Mouse (Mus musculus) forebrain, embryonic 11.5 days (tissue): ENCODE data around the gene Myo10. TPM values are rescaled to one million over a fixed set of nuclear protein-coding genes. Genes with fewer than 3 reads are reported as not detected.

Experiments used
- ATAC-seq: fragments of 200-750 bp; cut with Nextera tagmentation; replicated peaks from 2 replicates; pipeline ENCODE4 v1.8.0; 2017; ENCODE audit warnings: moderate TSS enrichment; ENCODE audit not compliant: low FRiP score
- DNase-seq: peaks from one replicate; pipeline ENCODE4 v3.0.0-alpha.2; 2017; ENCODE audit warnings: low spot score
- H3K27ac ChIP-seq: fragments of 300-500 bp; sonication (generic); 2 replicates; pipeline ENCODE4 v1.5.1; 2014; ENCODE audit warnings: low read depth, low read length
- H3K27me3 ChIP-seq: fragments of 300-500 bp; sonication (generic); 2 replicates; pipeline ENCODE4 v1.6.1; 2014; ENCODE audit warnings: mild to moderate bottlenecking, low read length, mixed read lengths; ENCODE audit not compliant: control insufficient read depth, insufficient read depth
- H3K36me3 ChIP-seq: fragments of 300-500 bp; sonication (generic); 2 replicates; pipeline ENCODE4 v1.6.1; 2014; ENCODE audit warnings: mild to moderate bottlenecking, low read length, moderate library complexity, mixed read lengths; ENCODE audit not compliant: control insufficient read depth, insufficient read depth
- H3K4me1 ChIP-seq: fragments of 300-500 bp; sonication (generic); replicated peaks from 2 replicates; pipeline ENCODE4 v1.6.1; 2014; ENCODE audit warnings: low read length, mixed read lengths; ENCODE audit not compliant: control insufficient read depth, insufficient read depth
- H3K4me2 ChIP-seq: fragments of 300-500 bp; sonication (generic); 2 replicates; pipeline ENCODE4 v1.6.1; 2014; ENCODE audit warnings: low read depth, mild to moderate bottlenecking, low read length, moderate library complexity, mixed read lengths; ENCODE audit not compliant: severe bottlenecking
- H3K4me3 ChIP-seq: fragments of 300-500 bp; sonication (generic); 2 replicates; pipeline ENCODE4 v1.5.1; 2014; ENCODE audit warnings: low read depth, low read length
- H3K9ac ChIP-seq: fragments of 300-500 bp; sonication (generic); 2 replicates; pipeline ENCODE4 v1.6.1; 2014; ENCODE audit warnings: low read length
- H3K9me3 ChIP-seq: fragments of 300-500 bp; sonication (generic); 2 replicates; pipeline ENCODE4 v1.6.1; 2016; ENCODE audit warnings: low read length, mixed read lengths; ENCODE audit not compliant: control insufficient read depth
- WGBS: fragments of 180-500 bp; shearing (Covaris S2); extraction: QIAGEN DNeasy Blood & Tissue Kit; methylation state at CpG from one replicate; pipeline ENCODE4 v1.1.7; 2014; 5-methylcytosine and 5-hydroxymethylcytosine counted together
- polyA plus RNA-seq: library from polyadenylated mRNA; unstranded; fragments of >200 nt; fragmentation: Nextera tagmentation; extraction: Ambion mirVana; gene quantifications from 2 replicates; pipeline ENCODE4 v1.2.1, GENCODE M21; 2014

Myo10 gene
- polyA plus RNA-seq, 1 experiment from 2014 or later = 72.6 TPM

DNA sequence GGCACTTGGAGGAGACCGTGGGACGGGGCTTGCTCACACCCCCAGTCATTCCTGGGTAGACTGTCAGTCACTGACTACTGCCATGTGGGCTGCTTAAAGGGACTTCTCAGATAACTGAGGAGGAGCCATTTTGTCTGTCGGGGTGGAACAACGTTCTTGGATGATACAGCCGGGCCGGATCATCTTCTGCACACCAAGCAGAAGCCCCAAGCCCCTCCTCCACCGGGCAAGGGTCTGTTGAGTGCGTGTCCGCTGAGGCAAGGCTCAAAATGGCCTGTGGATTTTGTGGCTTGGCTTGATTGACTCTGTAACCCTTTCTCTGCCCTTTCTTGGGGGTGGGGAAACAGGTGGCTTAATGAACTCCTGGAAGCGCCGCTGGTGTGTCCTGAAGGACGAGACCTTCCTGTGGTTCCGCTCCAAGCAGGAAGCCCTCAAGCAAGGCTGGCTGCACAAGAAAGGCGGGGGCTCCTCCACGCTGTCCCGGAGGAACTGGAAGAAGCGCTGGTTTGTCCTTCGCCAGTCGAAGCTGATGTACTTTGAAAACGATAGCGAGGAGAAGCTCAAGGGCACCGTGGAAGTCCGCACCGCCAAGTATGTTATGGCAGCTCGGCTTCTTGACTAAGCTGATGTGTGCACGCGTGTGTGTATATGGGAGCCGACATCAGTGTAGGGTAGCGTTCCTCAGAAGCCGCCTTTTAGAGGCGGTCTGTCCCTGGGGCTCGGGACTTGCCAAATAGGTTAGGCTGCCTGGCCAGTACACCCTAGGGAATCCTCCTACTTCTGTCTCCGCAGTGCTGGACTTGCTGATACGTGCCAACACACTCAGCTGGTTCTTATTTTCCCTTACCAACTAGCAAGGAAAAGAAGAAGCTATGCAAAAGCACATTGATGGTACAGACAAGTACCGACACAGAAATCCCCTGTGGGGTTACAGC lies 163.4 kb downstream of the Myo10 start:
- ATAC-seq (no peak), DNase-seq (no peak)
- Histone ChIP-seq H3K9ac (no peak overlapping the region), H3K4me3 (no peak overlapping the region), H3K9me3 (no peaks in the 10 kb centered on the region), H3K4me1 (no peaks in the 10 kb centered on the region), H3K36me3 (peaks cover 19% of the 10 kb centered on the region), H3K27ac (no peak overlapping the region), H3K27me3 (no peaks in the 10 kb centered on the region), H3K4me2 (no peak overlapping the region)
- WGBS = 91% methylated on average over 35 of the region's 35 CpGs

DNA sequence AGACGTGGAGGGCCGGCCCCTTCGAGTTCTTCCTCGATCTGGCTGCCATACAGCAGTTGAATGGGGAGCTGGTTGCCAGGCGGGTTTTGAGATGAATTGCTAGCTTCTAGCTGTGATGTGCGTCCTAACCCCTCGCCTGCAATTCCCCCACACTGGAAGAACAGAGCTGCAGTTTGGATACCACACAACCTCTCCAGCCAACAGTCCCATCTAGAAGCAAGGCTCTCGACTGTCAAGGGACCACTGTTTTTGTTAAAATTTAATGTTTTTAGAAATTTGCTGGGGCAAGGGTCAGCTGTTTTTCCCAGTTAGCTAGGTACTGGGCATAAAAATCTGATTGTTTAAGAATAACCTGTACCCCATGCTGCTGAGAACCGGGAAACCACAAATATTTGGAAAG lies 165.1 kb downstream of the Myo10 start:
- Histone ChIP-seq H3K4me1 (no peaks in the 10 kb centered on the region), H3K27me3 (no peaks in the 10 kb centered on the region), H3K36me3 (peaks cover 9% of the 10 kb centered on the region; the same call in 1 of the 2 replicates), H3K4me2 (no peak overlapping the region), H3K9ac (no peak overlapping the region), H3K27ac (no peak overlapping the region), H3K4me3 (no peak overlapping the region), H3K9me3 (no peaks in the 10 kb centered on the region)
- no peak for ATAC-seq
- 72% methylated on average over 9 of the region's 9 CpGs for WGBS
- DNase-seq = no peak

DNA sequence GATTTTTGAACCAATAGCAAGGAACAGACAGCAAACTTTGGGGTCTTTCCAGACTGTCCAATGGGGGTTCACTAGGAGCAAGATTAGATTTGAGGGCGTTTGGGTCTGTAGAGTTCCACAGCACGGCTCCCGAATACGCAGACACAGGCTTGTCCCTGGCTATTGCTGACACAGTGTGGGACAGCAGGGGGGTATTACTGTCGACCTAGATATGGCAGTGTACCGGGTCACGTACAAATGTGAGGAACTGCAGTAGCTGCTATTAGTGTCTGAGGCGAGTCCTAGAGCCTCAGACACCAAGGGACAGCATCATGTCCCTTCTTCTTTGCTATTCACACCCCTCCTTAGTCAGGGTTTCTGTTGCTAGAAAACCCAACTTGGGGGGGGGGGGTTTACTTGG lies 165.6 kb downstream of the Myo10 start:
- DNase-seq (no peak), ATAC-seq (no peak)
- peaks cover 12% of the 10 kb centered on the region; the same call in 1 of the 2 replicates for H3K36me3 ChIP-seq
- no peaks in the 10 kb centered on the region for H3K27me3 ChIP-seq
- peak overlapping the region; percentile 3; the same call in 1 of the 2 replicates for H3K27ac ChIP-seq
- no peaks in the 10 kb centered on the region for H3K9me3 ChIP-seq
- H3K4me2 ChIP-seq = no peak overlapping the region
- 89% methylated on average over 8 of the region's 8 CpGs for WGBS
- H3K4me1 ChIP-seq = no peaks in the 10 kb centered on the region
- H3K4me3 ChIP-seq = no peak overlapping the region
- no peak overlapping the region for H3K9ac ChIP-seq

DNA sequence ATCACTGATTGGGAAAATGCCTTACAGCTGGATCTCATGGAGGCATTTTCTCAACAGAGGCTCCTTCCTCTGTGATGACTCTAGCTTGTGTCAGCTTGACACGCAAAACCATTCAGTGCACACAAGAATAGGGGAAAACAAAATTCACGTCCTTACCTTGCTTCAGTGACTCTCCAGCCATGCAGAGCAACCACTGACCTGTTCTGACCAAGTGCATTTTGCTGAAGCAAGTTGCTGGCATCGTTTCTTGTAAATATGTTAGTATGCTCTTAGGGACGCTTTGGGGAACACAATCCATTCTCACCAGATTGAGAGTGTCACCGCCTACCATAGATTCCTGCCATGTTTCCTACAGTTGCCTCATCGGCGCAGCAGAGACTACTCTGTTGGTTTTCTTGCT lies 166.2 kb downstream of the Myo10 start:
- Histone ChIP-seq H3K27ac (no peak overlapping the region), H3K9ac (no peak overlapping the region), H3K27me3 (no peaks in the 10 kb centered on the region), H3K36me3 (peaks cover 15% of the 10 kb centered on the region), H3K4me1 (no peaks in the 10 kb centered on the region), H3K4me3 (no peak overlapping the region), H3K4me2 (no peak overlapping the region), H3K9me3 (no peaks in the 10 kb centered on the region)
- WGBS = 93% methylated on average over 7 of the region's 7 CpGs
- DNase-seq (no peak), ATAC-seq (no peak)

DNA sequence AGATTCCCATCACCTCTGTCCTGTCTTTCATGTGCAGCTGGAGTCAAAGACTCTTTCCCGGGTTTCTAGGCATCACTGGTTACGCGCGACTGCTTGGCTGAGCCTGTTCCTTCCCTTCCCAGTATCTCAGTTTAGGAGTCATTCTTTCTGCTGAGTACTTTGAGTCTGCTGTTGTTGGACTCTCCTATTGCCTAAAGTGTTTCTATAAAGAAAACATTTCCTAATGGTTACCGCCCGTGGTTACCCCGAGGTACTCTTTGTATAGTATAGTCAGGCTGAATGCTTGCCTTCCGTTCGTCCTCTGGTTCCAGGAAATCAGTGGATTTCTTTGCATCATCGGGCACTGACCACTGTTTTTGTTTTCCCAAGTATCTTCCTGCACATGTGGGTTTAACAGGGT lies 166.9 kb downstream of the Myo10 start:
- no peak overlapping the region for H3K27ac ChIP-seq
- H3K36me3 ChIP-seq = peaks cover 20% of the 10 kb centered on the region
- H3K27me3 ChIP-seq = no peaks in the 10 kb centered on the region

DNA sequence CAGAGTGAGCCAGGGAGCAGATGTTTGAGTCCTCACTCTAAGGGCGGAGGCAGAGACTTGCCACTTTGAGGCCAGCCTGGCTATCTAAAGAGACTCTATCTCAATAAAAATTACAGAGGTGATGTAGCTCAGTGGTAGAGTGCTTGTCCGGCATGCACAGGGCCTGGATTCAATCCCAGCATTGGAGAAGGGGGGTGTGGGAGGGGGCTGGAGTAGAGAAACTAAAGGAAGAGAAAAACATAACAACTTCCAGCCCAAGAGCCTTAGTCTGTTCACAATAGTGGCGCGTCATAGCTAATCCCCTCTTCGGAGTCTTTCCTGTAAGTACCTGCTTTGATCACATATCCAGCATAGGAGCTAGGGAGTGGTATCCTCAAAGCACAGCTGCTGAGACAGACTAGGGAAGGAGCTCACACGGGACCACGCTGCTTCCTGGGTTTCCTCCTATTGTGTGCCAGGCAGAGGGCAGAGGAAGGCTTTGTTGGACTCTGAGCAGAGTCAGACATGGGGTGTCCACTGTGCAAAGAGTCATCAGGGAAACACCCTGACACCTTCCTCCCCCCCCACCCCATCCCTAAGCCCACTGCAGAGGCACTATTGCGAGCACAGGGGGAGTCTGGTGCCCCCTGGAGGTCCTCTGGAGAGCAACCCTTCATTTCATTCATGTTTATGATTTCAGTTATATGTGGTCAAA lies 169.5 kb downstream of the Myo10 start:
- WGBS = 66% methylated on average over 8 of the region's 8 CpGs
- no peaks in the 10 kb centered on the region for H3K9me3 ChIP-seq

More for the DNA sequence above, 166.9 kb downstream of the Myo10 start:
- Histone ChIP-seq H3K4me3 (no peak overlapping the region), H3K9me3 (no peaks in the 10 kb centered on the region), H3K9ac (no peak overlapping the region), H3K4me2 (no peak overlapping the region), H3K4me1 (no peaks in the 10 kb centered on the region)
- WGBS = 88% methylated on average over 10 of the region's 10 CpGs
- ATAC-seq (no peak), DNase-seq (no peak)

DNA sequence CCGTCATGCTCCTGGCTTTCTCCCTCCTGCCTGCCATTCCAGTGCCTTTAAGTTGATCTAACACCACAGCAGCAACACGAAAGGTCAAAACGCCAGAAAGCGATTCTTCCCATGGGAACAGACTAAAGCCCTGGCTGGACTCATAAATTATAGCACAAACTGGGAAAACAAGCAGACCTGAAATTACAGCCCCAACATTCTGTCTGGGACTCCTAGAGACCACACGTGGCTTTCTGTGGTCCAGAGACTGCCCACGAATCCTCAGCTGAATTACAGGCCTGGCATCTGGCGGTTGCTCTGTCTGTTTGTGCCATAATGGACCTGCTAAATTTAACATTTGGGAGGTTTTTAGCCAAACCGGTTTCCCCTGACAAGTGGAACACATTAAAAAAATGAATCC lies 171.8 kb downstream of the Myo10 start:
- no peak overlapping the region for H3K27ac ChIP-seq
- H3K36me3 ChIP-seq = peaks cover 37% of the 10 kb centered on the region
- H3K9ac ChIP-seq = no peak overlapping the region
- H3K4me3 ChIP-seq = no peak overlapping the region
- H3K4me2 ChIP-seq = no peak overlapping the region
- DNase-seq (no peak), ATAC-seq (no peak)
- no peaks in the 10 kb centered on the region for H3K4me1 ChIP-seq
- H3K27me3 ChIP-seq = no peaks in the 10 kb centered on the region
- no peaks in the 10 kb centered on the region for H3K9me3 ChIP-seq
- 94% methylated on average over 8 of the region's 8 CpGs for WGBS

More for the DNA sequence above, 169.5 kb downstream of the Myo10 start:
- peaks cover 25% of the 10 kb centered on the region for H3K36me3 ChIP-seq
- no peak overlapping the region for H3K4me2 ChIP-seq
- ATAC-seq = peak; percentile 57
- H3K27ac ChIP-seq = no peak overlapping the region
- H3K4me3 ChIP-seq = no peak overlapping the region
- H3K4me1 ChIP-seq = no peaks in the 10 kb centered on the region
- DNase-seq = no peak
- H3K27me3 ChIP-seq = no peaks in the 10 kb centered on the region
- no peak overlapping the region for H3K9ac ChIP-seq

DNA sequence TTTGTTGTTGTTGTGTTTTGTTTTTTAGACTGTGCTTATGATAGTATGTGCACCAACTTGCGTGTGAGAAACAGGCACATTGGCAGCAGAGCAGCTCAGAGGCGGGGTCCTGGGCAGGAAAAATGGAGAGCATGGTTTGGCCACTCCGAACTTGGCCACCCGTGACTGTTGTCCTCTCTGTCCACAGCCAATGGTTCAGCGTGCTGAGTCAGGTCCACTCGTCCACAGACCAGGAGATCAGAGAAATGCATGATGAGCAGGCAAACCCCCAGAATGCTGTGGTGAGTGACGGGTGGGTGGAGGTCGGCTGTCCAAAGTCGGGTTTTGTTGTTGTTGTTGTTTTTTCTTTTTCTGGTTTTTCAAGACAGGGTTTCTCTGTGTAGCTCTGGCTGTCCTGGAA lies 173.2 kb downstream of the Myo10 start:
- Histone ChIP-seq H3K4me2 (no peak overlapping the region), H3K4me1 (no peaks in the 10 kb centered on the region), H3K27me3 (no peaks in the 10 kb centered on the region), H3K27ac (no peak overlapping the region), H3K36me3 (peaks cover 36% of the 10 kb centered on the region), H3K9me3 (no peaks in the 10 kb centered on the region), H3K4me3 (no peak overlapping the region), H3K9ac (no peak overlapping the region)
- ATAC-seq (no peak), DNase-seq (no peak)
- 93% methylated on average over 9 of the region's 9 CpGs for WGBS
